Mouse (Mus musculus): ENCODE data around the gene Wwox. TPM values are rescaled to one million over a fixed set of nuclear protein-coding genes. Genes with fewer than 3 reads are reported as not detected.
A peak's percentile ranks its signal among the peaks of the same experiment; 100 is the strongest.

Gene Wwox
- polyA plus RNA-seq, 1 experiment = 4.7 TPM

GRCm38 (mm10) chr8:115226781-115227583 is 787.5 kb downstream of the Wwox start:
- H3K27me3 ChIP-seq (replicated peaks) = no peaks in the 10 kb centered on the region
- H3K9me3 ChIP-seq = peaks cover 47% of the 10 kb centered on the region
- no peak for TF ChIP-seq FLI1 (IDR thresholded peaks at IDR 0.05; ENCODE audit: low read length)
- no peak for TF ChIP-seq GATA1 (IDR thresholded peaks at IDR 0.05; ENCODE audit: borderline replicate concordance, low read length)
- H3K4me1 ChIP-seq = no peaks in the 10 kb centered on the region
- H3K36me3 ChIP-seq (replicated peaks; ENCODE audit: low read length) = no peaks in the 10 kb centered on the region
- H3K4me3 ChIP-seq (replicated peaks) = no peak overlapping the region

GRCm38 (mm10) chr8:115228903-115229302 is 789.4 kb downstream of the Wwox start:
- H3K4me1 ChIP-seq = peaks cover 3% of the 10 kb centered on the region; the same call in 1 of the 2 replicates
- no peaks in the 10 kb centered on the region for H3K27me3 ChIP-seq (replicated peaks)
- no peaks in the 10 kb centered on the region for H3K36me3 ChIP-seq (replicated peaks; ENCODE audit: low read length)
- no peak for TF ChIP-seq GATA1 (IDR thresholded peaks at IDR 0.05; ENCODE audit: borderline replicate concordance, low read length)
- no peak for TF ChIP-seq FLI1 (IDR thresholded peaks at IDR 0.05; ENCODE audit: low read length)
- peaks cover 30% of the 10 kb centered on the region for H3K9me3 ChIP-seq
- H3K4me3 ChIP-seq (replicated peaks) = no peak overlapping the region

- Histone ChIP-seq H3K4me1 (peaks cover 3% of the 10 kb centered on the region; the same call in 1 of the 2 replicates), H3K36me3 (replicated peaks; ENCODE audit: low read length) (no peaks in the 10 kb centered on the region), H3K9me3 (peaks cover 4% of the 10 kb centered on the region; the same call in 1 of the 2 replicates), H3K4me3 (replicated peaks) (peak overlapping the region; percentile 87), H3K27me3 (replicated peaks) (no peaks in the 10 kb centered on the region)
- TF ChIP-seq GATA1 (IDR thresholded peaks at IDR 0.05; ENCODE audit: borderline replicate concordance, low read length) (no peak), FLI1 (IDR thresholded peaks at IDR 0.05; ENCODE audit: low read length) (no peak)
Measured at GRCm38 (mm10) chr8:115234068-115234467, 794.6 kb downstream of the Wwox start.

DNA sequence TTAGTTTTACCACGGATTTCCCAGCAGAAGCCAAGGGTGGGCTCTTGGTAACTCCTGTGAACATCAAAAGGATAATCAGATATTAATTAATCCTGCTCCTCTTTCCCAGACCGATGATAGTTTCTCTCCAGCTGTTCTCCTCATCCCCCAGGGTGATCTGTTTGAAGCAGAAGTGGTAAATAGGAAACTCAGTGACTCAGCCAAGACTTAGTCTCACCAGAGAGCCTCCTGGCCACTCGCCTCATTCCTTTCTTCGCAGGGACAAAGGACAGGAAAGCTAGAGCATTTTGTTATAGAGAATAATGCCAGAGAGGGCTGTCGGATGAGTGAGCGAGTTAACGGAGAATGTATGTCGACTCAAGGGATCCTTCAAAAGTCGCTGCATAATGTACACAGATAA is 798.1 kb downstream of the Wwox start:
- 0 out of 2 replicates have a peak, but pooled peaks cover 3% of the 10 kb centered on the region for H3K9me3 ChIP-seq

DNA sequence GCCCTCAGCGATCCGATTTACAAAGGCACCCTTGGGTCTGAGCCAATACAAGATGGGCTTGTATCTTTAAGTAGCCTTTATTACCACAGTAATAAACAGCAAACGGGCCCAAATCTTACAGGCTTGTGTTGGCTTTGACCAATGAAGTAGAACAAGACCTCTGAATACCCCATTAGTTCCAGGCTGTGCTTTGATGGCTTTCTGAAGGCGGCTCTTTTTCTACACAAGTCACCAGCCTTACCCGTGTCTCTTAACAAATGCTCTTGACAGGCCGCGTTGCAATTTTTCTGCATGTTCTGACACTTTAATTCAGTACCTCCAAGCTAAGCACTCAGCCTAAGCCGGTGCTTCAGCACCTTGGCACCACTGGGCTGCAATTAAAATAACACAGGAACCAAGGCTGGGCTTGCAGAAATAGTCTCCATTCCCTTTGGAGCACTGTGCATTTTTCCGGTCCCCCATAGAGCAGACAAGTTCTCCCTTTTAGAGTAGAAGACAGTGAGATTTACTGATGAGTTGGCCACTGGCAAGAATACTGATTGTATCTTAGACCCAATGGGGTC is 804.1 kb downstream of the Wwox start:
- H3K27me3 ChIP-seq (replicated peaks) = no peaks in the 10 kb centered on the region

More for the DNA sequence above, 798.1 kb downstream of the Wwox start:
- no peak for TF ChIP-seq GATA1 (IDR thresholded peaks at IDR 0.05; ENCODE audit: borderline replicate concordance, low read length)
- TF ChIP-seq FLI1 (IDR thresholded peaks at IDR 0.05; ENCODE audit: low read length) = no peak
- Histone ChIP-seq H3K4me3 (replicated peaks) (no peak overlapping the region), H3K36me3 (replicated peaks; ENCODE audit: low read length) (no peaks in the 10 kb centered on the region), H3K27me3 (replicated peaks) (no peaks in the 10 kb centered on the region), H3K4me1 (peaks cover 3% of the 10 kb centered on the region; the same call in 1 of the 2 replicates)

DNA sequence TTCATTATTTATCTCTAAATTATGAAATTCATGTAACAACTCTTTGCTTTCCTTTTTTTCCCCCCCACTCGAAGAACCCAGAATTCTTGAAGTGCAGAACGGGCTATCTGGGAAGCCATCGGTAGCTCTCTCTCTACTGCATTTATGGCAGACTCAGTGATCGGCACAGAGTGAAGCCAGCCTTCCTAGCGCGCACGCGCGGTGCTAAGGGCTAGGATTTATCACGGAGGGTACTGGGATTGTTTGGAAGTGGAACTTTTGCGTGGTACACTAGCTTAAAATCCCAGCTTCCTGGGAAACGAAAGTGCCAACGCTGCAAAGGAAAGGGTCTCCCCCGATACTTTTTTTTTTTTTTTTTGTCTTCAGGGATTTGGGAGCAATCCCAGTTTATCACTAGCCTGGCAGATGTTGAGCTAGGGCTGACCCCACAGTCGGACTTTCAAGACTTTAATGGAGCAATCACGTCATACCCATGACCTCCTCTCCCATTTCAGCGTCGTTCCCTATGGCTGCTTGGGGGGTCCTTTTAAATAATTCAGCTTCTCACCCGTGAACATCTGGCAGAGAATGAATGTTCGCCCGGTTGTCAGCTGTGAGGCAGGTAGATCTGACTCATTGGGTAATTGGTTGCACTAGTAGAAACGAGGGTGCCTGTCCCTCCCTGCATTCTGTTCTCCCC is 810.4 kb downstream of the Wwox start:
- H3K9me3 ChIP-seq = peaks cover 67% of the 10 kb centered on the region
- H3K4me1 ChIP-seq = no peaks in the 10 kb centered on the region
- H3K4me3 ChIP-seq (replicated peaks) = no peak overlapping the region
- no peaks in the 10 kb centered on the region for H3K36me3 ChIP-seq (replicated peaks; ENCODE audit: low read length)
- TF ChIP-seq FLI1 (IDR thresholded peaks at IDR 0.05; ENCODE audit: low read length) (no peak), GATA1 (IDR thresholded peaks at IDR 0.05; ENCODE audit: borderline replicate concordance, low read length) (no peak)
- no peaks in the 10 kb centered on the region for H3K27me3 ChIP-seq (replicated peaks)

More for the DNA sequence above, 804.1 kb downstream of the Wwox start:
- no peaks in the 10 kb centered on the region for H3K36me3 ChIP-seq (replicated peaks; ENCODE audit: low read length)
- H3K9me3 ChIP-seq = peaks cover 50% of the 10 kb centered on the region
- no peak overlapping the region for H3K4me3 ChIP-seq (replicated peaks)
- no peaks in the 10 kb centered on the region for H3K4me1 ChIP-seq
- TF ChIP-seq GATA1 (IDR thresholded peaks at IDR 0.05; ENCODE audit: borderline replicate concordance, low read length) (no peak), FLI1 (IDR thresholded peaks at IDR 0.05; ENCODE audit: low read length) (no peak)

GRCm38 (mm10) chr8:115255550-115255949 is 816.1 kb downstream of the Wwox start:
- Histone ChIP-seq H3K36me3 (replicated peaks; ENCODE audit: low read length) (no peaks in the 10 kb centered on the region), H3K9me3 (peaks cover 54% of the 10 kb centered on the region), H3K4me3 (replicated peaks) (no peak overlapping the region), H3K4me1 (no peaks in the 10 kb centered on the region), H3K27me3 (replicated peaks) (no peaks in the 10 kb centered on the region)
- no peak for TF ChIP-seq FLI1 (IDR thresholded peaks at IDR 0.05; ENCODE audit: low read length)
- TF ChIP-seq GATA1 (IDR thresholded peaks at IDR 0.05; ENCODE audit: borderline replicate concordance, low read length) = no peak

DNA sequence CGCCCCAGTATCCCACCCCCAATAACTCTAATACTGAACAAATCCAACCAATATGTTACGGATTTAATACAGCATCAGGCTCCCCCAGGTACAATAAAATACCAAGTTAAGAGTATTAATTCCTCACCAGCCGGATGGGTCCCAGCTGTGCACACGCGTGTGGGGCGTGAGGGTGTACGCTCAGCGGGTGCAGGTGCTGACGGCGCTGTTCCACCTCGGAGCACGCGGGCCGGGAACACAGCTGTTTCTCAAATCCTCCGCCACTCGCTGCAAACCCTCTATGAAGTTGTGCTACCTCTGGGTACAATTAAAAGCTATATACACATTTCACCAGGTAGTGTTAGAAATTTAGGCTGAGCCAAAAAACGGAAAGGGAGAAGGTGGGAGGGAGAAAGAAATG is 818.0 kb downstream of the Wwox start:
- TF ChIP-seq GATA1 (IDR thresholded peaks at IDR 0.05; ENCODE audit: borderline replicate concordance, low read length) (no peak), FLI1 (IDR thresholded peaks at IDR 0.05; ENCODE audit: low read length) (no peak)
- Histone ChIP-seq H3K36me3 (replicated peaks; ENCODE audit: low read length) (no peaks in the 10 kb centered on the region), H3K4me3 (replicated peaks) (no peak overlapping the region), H3K4me1 (no peaks in the 10 kb centered on the region), H3K9me3 (peaks cover 50% of the 10 kb centered on the region), H3K27me3 (replicated peaks) (no peaks in the 10 kb centered on the region)

DNA sequence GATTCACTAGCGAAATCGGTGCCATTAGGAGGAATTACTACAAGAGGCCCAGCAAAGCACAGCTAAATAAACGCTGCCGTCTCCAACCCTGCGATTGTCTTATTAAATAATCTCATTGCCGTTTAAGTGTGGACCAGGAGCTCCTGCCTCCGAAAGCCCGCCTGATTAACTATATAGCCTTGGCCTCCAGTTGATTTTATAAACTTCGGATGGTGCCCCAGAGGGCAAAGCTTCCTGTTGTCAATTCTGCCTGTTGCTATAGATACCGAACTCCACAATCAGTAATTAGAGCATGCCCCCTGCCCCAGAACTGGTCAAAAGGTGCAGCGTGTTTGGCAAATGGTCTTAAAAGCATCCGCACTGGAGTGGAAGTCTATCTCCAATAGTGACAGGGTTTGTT is 820.4 kb downstream of the Wwox start:
- Histone ChIP-seq H3K4me1 (no peaks in the 10 kb centered on the region), H3K4me3 (replicated peaks) (no peak overlapping the region), H3K27me3 (replicated peaks) (no peaks in the 10 kb centered on the region), H3K36me3 (replicated peaks; ENCODE audit: low read length) (no peaks in the 10 kb centered on the region), H3K9me3 (peaks cover 55% of the 10 kb centered on the region)
- no peak for TF ChIP-seq GATA1 (IDR thresholded peaks at IDR 0.05; ENCODE audit: borderline replicate concordance, low read length)
- TF ChIP-seq FLI1 (IDR thresholded peaks at IDR 0.05; ENCODE audit: low read length) = no peak

All from megakaryocyte, embryonic 14.5 days (primary cell).